Mouse (Mus musculus): ENCODE results near the gene Pck1. TPM values are rescaled to one million over a fixed set of nuclear protein-coding genes. Genes with fewer than 3 reads are reported as not detected.

The Pck1 gene
- total RNA-seq, 2 experiments from 2014 or later, result 0.41 to 3.3 TPM

- intact Hi-C loops (cut with DNase I), result no loop called here
- H3K27ac ChIP-seq, result no peak overlapping the region
- H3K4me3 ChIP-seq, result no peak overlapping the region
- DNase-seq, result peak; percentile 13
- no peak for TF ChIP-seq CTCF (IDR thresholded peaks at IDR 0.05)
Observed at GRCm38 (mm10) chr2:173154962-173155361, 2.1 kb downstream of the Pck1 start.

- H3K27ac ChIP-seq, result no peak overlapping the region
- peak; percentile 8 for DNase-seq
- no peak overlapping the region for H3K4me3 ChIP-seq
- TF ChIP-seq CTCF (IDR thresholded peaks at IDR 0.05), result no peak
- intact Hi-C loops (cut with DNase I), result no loop called here
Observed at GRCm38 (mm10) chr2:173155907-173156306, 3.1 kb downstream of the Pck1 start.

DNA sequence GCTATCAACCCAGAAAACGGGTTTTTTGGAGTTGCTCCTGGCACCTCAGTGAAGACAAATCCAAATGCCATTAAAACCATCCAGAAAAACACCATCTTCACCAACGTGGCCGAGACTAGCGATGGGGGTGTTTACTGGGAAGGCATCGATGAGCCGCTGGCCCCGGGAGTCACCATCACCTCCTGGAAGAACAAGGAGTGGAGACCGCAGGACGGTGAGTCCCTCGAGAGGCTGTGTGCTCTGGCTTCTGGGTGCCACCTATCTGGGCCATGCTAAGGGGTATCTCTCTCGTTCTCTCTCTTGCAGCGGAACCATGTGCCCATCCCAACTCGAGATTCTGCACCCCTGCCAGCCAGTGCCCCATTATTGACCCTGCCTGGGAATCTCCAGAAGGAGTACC, 4.1 kb downstream of the Pck1 start:
- intact Hi-C loops (cut with DNase I), result no loop called here
- Histone ChIP-seq H3K4me3 (no peak overlapping the region), H3K27ac (no peak overlapping the region)
- peak; percentile 3 for DNase-seq
- no peak for TF ChIP-seq CTCF (IDR thresholded peaks at IDR 0.05)

GRCm38 (mm10) chr2:173157376-173157775, 4.5 kb downstream of the Pck1 start:
- TF ChIP-seq CTCF (IDR thresholded peaks at IDR 0.05), result no peak
- intact Hi-C loops (cut with DNase I), result no loop called here
- Histone ChIP-seq H3K27ac (no peak overlapping the region), H3K4me3 (no peak overlapping the region)
- DNase-seq, result no peak

- no peak for TF ChIP-seq CTCF (IDR thresholded peaks at IDR 0.05)
- DNase-seq, result no peak
- Histone ChIP-seq H3K4me3 (no peak overlapping the region), H3K27ac (no peak overlapping the region)
- intact Hi-C loops (cut with DNase I), result no loop called here
Observed at GRCm38 (mm10) chr2:173157871-173158270, 5.0 kb downstream of the Pck1 start.

DNA sequence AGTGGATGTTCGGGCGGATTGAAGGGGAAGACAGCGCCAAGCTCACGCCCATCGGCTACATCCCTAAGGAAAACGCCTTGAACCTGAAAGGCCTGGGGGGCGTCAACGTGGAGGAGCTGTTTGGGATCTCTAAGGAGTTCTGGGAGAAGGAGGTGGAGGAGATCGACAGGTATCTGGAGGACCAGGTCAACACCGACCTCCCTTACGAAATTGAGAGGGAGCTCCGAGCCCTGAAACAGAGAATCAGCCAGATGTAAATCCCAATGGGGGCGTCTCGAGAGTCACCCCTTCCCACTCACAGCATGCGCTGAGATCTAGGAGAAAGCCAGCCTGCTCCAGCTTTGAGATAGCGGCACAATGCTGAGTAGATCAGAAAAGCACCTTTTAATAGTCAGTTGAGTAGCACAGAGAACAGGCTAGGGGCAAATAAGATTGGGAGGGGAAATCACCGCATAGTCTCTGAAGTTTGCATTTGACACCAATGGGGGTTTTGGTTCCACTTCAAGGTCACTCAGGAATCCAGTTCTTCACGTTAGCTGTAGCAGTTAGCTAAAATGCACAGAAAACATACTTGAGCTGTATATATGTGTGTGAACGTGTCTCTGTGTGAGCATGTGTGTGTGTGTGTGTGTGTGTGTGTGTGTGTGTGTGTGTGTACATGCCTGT, 5.7 kb downstream of the Pck1 start:
- Histone ChIP-seq H3K4me3 (no peak overlapping the region), H3K27ac (no peak overlapping the region)
- peak; percentile 15 for DNase-seq
- intact Hi-C loops (cut with DNase I), result no loop called here
- no peak for TF ChIP-seq CTCF (IDR thresholded peaks at IDR 0.05)

DNA sequence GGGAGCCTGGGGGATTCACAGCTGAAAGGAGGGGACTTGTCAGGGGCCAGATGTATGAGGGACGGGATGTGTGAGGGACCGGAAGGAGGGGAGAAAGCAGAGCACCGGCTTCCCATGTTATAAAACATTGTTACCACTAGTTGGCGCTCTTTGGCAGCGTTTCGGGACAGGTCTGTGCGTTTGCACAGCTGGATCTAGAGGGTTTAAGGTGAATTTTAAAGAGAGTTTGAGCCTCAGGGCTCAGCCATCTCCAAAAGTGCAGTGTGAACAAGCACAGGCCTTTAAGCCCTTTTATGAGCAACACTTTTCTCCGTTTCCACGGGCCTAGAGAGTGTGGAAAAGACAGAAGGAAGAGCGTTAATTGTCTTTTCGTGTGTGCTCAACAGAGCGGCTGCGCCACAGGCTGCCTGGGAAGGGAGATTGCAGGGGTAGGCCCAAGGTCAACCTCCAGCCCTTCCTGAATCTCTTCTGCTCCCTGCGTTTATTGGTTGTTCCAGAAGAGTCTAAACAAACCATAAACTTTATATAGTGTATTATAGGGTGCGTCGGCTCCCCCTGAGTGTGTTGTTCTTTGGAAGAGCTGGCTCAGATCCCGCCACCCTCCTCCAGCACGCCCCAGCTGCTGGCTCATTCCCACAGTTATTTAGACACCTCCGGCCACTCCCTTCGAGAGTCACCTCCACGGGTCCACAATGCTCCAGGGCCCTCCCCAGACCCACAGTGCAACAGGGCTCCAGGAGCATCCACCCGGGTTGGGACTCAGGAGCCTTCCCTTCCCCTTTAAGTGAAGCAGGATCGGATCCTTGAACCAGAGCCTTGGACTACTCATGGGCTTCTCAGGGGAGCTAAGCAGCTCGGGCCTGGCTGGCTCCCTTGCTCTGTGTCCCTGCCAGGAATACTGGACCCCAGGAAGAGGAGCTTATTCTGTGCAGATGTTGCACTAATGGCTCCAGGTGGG, 6.8 kb downstream of the Pck1 start:
- Histone ChIP-seq H3K4me3 (0 out of 2 replicates have a peak overlapping the region, but pooled peaks have one; percentile 25), H3K27ac (peak overlapping the region; percentile 1; the same call in 1 of the 2 replicates)
- TF ChIP-seq CTCF (IDR thresholded peaks at IDR 0.05), result peak; percentile 93
- intact Hi-C loops (cut with DNase I), result no loop called here
- peak; percentile 67 for DNase-seq

DNA sequence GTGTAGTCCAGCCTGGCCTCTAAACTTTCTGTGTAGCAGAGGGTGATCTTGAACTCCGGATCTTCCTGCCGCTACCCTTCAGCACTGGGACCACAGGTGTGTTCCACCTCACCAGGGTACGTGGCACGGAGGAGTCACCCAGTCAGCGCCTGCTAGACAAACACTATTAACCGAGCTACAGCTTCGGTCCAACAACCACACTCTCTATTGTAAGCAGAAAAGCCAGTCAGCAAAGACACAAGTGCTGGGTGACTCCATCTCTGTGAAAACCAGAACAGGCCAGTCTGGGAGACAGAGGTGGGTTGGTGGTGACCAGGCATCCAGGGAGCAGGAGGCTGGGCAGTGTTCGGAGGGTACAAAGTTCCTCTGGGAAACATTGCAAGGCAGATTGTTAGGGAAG, 10.5 kb downstream of the Pck1 start:
- TF ChIP-seq CTCF (IDR thresholded peaks at IDR 0.05), result no peak
- no peak for DNase-seq
- no peak overlapping the region for H3K27ac ChIP-seq
- no peak overlapping the region for H3K4me3 ChIP-seq
- intact Hi-C loops (cut with DNase I), result no loop called here

GRCm38 (mm10) chr2:173164358-173164757, 11.5 kb downstream of the Pck1 start:
- intact Hi-C loops (cut with DNase I), result loop anchor here (2.0 kb wide), 1 partner anchor 20 kb away; no protein-coding TSS in a partner anchor
- DNase-seq, result no peak
- peak; percentile 71 for TF ChIP-seq CTCF (IDR thresholded peaks at IDR 0.05)
- Histone ChIP-seq H3K4me3 (no peak overlapping the region), H3K27ac (no peak overlapping the region)

DNA sequence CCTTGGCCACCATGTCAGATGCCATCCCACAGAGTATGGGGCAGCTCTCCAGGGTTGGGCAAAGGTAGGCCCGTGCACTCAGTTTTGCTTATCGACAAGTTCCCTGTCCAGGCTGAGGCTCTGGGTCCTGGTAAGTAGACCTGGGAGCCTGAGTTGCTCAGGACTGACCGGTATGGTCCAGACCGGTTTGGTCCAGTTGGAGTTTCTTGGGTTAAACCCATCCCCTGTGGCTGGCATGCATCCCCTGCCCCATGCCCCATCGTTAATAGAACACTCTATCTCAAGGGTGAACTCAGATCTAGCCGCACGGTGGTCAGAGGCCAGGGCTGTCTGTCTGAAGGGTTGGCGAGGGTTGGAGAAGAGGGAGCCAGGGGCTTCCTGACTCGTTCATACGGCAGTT, 12.1 kb downstream of the Pck1 start:
- intact Hi-C loops (cut with DNase I), result loop anchor here (2.0 kb wide), 1 partner anchor 20 kb away; no protein-coding TSS in a partner anchor
- H3K27ac ChIP-seq, result no peak overlapping the region
- TF ChIP-seq CTCF (IDR thresholded peaks at IDR 0.05), result no peak
- no peak overlapping the region for H3K4me3 ChIP-seq
- DNase-seq, result no peak

DNA sequence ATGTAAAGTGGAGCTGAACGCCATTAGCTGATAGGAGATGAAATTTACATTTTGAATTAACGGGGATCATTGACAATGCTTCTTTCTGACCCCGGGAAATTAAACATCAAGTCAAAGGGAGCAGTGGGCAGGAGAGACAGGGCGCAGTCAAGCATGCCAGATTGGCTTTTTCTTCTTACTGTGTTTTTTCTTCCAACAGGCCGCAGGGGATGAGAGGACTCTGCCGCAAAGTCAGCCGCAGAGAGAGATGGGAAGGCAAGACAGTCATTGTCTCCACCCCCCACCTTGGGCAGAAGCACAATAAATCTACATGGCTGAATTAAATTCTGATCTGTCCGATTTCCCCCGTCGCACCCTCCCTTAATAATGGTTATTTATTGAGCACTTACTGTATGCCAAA, 12.5 kb downstream of the Pck1 start:
- intact Hi-C loops (cut with DNase I), result loop anchor here (2.0 kb wide), 1 partner anchor 19 kb away; no protein-coding TSS in a partner anchor
- Histone ChIP-seq H3K4me3 (no peak overlapping the region), H3K27ac (no peak overlapping the region)
- TF ChIP-seq CTCF (IDR thresholded peaks at IDR 0.05), result no peak
- DNase-seq, result no peak

DNA sequence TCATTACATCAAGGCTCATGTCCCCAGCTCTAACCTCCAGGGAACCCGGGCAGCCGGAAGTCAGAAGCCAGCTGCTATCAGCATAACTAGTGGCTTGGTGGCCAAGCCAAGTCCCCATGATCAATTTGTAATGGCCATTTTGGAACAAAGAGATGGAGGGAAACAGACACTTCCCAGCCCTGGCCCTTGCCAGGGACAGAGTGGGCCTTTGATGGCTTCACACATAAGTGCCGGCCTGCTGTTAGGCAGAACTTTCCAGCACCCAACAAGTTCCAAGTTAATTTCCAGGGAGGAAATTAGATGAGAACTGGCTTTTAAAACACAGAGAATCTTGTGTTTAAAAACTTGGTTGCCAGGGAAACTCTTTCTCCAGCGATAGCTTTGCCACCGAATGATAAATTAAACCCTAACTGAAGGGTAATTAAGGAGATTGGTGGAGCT, 15.6 kb downstream of the Pck1 start:
- Histone ChIP-seq H3K27ac (no peak overlapping the region), H3K4me3 (no peak overlapping the region)
- no peak for DNase-seq
- no peak for TF ChIP-seq CTCF (IDR thresholded peaks at IDR 0.05)
- intact Hi-C loops (cut with DNase I), result no loop called here

GRCm38 (mm10) chr2:173170081-173170480, 17.2 kb downstream of the Pck1 start:
- no peak for DNase-seq
- Histone ChIP-seq H3K4me3 (no peak overlapping the region), H3K27ac (no peak overlapping the region)
- intact Hi-C loops (cut with DNase I), result no loop called here
- TF ChIP-seq CTCF (IDR thresholded peaks at IDR 0.05), result no peak
